Mouse (Mus musculus): Measurements from ENCODE around the gene Zfp668. TPM values are rescaled to one million over a fixed set of nuclear protein-coding genes. Genes with fewer than 3 reads are reported as not detected.

The Zfp668 gene
- total and polyA plus RNA-seq, 2 experiments from 2014 or later, result 3.2 to 7.1 TPM

DNA sequence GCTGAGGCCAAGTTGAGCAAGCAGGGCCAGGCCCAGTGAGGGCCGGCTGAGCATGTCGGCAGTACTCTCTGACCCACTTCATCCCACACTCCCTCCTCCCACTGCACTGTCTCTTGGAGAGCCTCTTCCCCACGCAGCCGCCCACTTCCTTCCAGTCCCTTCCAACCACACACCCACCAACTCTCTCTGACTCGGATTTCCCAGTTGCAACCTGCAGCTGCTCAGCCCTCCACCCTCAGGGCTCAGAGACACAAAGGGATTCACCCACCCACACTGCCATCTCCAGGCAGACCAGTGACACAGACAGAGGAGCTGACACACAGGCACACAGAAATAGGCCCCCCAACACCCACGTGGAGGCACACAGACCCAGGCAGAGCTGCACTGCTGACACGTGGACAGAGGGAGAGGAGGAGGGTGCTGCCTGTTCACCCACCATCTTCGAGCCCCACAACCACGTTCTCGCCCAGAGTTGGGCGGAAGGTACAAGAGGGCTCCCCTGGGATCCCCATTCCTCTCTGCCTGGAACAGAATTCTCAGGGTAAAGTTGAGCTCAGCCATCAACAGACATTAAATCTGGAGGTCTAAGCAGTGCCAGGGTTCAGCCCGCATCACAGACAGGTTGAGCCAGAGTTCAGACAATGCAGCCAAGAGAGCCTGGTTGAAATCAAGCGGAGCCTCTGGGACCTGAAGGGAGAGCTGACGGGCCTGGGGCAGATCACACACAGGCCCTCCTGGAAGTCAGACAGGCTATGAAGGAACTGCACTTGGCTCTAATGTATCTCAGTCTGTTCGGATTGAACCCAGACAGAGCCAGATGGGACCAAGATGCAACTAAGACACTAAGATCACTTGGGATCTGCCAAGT is 60.4 kb downstream of the Zfp668 start:
- Histone ChIP-seq H3K4me3 (ENCODE audit: low read depth, low read length) (no peak overlapping the region), H3K9ac (replicated peaks; ENCODE audit: low read depth, low read length) (no peak overlapping the region), H3K4me2 (ENCODE audit: low read depth, low read length) (no peak overlapping the region), H3K9me3 (replicated peaks; ENCODE audit: control insufficient read depth, low read length) (no peaks in the 10 kb centered on the region), H3K27me3 (ENCODE audit: control insufficient read depth, insufficient read depth, low read length) (no peaks in the 10 kb centered on the region), H3K27ac (ENCODE audit: low read depth) (peak overlapping the region; percentile 36; the same call in 1 of the 2 replicates), H3K4me1 (ENCODE audit: control insufficient read depth, insufficient read depth) (peaks cover 7% of the 10 kb centered on the region; the same call in 1 of the 2 replicates), H3K36me3 (replicated peaks; ENCODE audit: control insufficient read depth, insufficient read depth, low read length) (no peaks in the 10 kb centered on the region)
- DNase-seq (ENCODE audit: low spot score) (peak; percentile 62), ATAC-seq (ENCODE audit: insufficient read depth, low read depth) (peak; percentile 19; the same call in 1 of the 2 replicates)
- WGBS, result 49% methylated on average over 15 of the region's 15 CpGs
- TF ChIP-seq EP300 (IDR thresholded peaks at IDR 0.05; ENCODE audit: low read depth) (no peak), CTCF (IDR thresholded peaks at IDR 0.05; ENCODE audit: low read depth) (peak; percentile 59)

DNA sequence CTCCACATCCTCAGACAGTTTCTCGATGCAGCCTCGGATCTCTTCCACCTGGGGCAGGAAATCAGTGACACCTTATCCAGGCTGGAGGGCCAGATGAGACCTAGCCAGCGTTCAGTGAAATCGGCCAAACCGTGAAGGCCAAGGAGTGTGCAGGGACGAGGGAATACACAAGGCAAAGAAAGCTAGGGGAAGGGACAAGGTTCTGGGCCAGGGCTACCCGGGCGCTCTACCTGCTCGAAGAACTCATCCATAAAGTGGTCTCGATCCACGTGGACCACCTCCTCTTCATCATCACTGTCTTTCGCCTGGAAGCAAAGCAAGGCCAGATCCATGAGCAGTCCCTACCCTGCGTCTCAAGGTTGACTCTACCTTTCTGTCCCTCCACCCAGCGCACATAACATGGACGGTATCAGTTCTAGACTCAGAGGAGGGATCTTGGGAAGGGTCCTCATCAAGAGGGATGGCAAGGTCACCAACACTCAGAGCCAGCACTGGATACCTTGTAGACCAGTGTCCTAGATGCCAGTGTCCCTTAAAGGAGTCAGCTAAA is 61.4 kb downstream of the Zfp668 start:
- H3K4me3 ChIP-seq (ENCODE audit: low read depth, low read length), result no peak overlapping the region
- no peak overlapping the region for H3K4me2 ChIP-seq (ENCODE audit: low read depth, low read length)
- peak overlapping the region; percentile 91; the same call in 1 of the 2 replicates for H3K27ac ChIP-seq (ENCODE audit: low read depth)
- no peaks in the 10 kb centered on the region for H3K27me3 ChIP-seq (ENCODE audit: control insufficient read depth, insufficient read depth, low read length)
- no peaks in the 10 kb centered on the region for H3K9me3 ChIP-seq (replicated peaks; ENCODE audit: control insufficient read depth, low read length)
- 87% methylated on average over 15 of the region's 15 CpGs for WGBS
- no peaks in the 10 kb centered on the region for H3K36me3 ChIP-seq (replicated peaks; ENCODE audit: control insufficient read depth, insufficient read depth, low read length)
- peaks cover 7% of the 10 kb centered on the region; the same call in 1 of the 2 replicates for H3K4me1 ChIP-seq (ENCODE audit: control insufficient read depth, insufficient read depth)
- H3K9ac ChIP-seq (replicated peaks; ENCODE audit: low read depth, low read length), result no peak overlapping the region
- DNase-seq (ENCODE audit: low spot score) (no peak), ATAC-seq (ENCODE audit: insufficient read depth, low read depth) (no peak)
- TF ChIP-seq CTCF (IDR thresholded peaks at IDR 0.05; ENCODE audit: low read depth) (no peak), EP300 (IDR thresholded peaks at IDR 0.05; ENCODE audit: low read depth) (no peak)

DNA sequence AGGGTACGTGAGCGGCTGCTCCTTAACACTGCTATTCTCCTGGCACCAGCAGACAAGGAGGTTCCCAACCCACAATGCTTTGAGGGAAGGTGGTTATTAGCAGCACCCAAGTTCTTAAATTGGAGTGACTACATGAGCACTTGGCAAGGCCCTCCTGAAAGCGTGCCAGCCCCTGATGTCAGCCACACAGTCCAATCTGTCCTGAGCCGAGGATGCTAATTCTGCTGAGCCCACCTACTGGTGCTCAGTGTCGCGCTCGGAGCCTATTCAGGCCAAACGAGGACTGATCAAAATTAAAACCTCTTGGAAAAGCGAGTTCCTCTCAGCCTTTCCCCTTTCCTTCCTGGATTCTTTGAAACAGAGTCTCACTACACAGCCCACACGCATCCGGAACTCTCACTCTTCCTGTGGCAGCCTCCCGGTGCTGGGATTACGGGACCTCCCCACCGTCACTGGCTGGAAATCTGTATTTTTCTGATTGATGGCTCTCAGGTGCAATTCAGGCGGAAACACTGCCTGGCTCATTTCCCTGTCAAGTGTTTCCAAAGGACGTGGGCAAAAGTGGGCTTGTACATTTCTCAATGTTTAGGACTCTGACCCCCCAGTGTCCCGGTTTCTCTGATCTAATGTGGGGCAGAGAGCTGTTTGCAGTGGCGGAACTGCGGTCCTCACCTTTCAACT is 62.2 kb downstream of the Zfp668 start:
- Histone ChIP-seq H3K4me3 (ENCODE audit: low read depth, low read length) (0 out of 2 replicates have a peak overlapping the region, but pooled peaks have one; percentile 3), H3K4me1 (ENCODE audit: control insufficient read depth, insufficient read depth) (peaks cover 7% of the 10 kb centered on the region; the same call in 1 of the 2 replicates), H3K27me3 (ENCODE audit: control insufficient read depth, insufficient read depth, low read length) (no peaks in the 10 kb centered on the region), H3K36me3 (replicated peaks; ENCODE audit: control insufficient read depth, insufficient read depth, low read length) (no peaks in the 10 kb centered on the region), H3K9me3 (replicated peaks; ENCODE audit: control insufficient read depth, low read length) (no peaks in the 10 kb centered on the region), H3K27ac (ENCODE audit: low read depth) (peak overlapping the region; percentile 91), H3K9ac (replicated peaks; ENCODE audit: low read depth, low read length) (peak overlapping the region; percentile 24; the same call in 1 of the 2 replicates), H3K4me2 (ENCODE audit: low read depth, low read length) (peak overlapping the region; percentile 47)
- DNase-seq (ENCODE audit: low spot score) (peak; percentile 92), ATAC-seq (ENCODE audit: insufficient read depth, low read depth) (peak; percentile 89)
- TF ChIP-seq CTCF (IDR thresholded peaks at IDR 0.05; ENCODE audit: low read depth) (no peak), EP300 (IDR thresholded peaks at IDR 0.05; ENCODE audit: low read depth) (no peak)
- WGBS, result 41% methylated on average over 19 of the region's 19 CpGs

DNA sequence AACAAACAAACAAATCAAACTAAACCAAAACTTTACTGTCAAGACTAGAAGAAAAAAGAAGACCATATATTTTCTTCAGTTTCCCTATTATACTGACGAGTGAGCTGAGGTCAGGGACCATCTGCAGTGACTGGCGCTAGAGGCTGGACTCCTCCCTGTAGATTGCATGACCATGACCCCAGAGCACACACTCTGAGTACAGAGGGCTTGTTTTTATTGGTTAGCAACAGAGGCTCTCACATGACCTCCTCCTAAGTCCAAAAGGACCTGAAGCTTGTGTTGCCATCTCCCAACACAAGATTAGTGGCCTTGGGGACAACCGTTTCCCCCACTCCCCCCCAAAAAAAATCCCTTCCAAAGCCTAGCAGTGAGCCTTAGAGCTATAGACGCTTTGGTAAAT is 62.8 kb downstream of the Zfp668 start:
- Histone ChIP-seq H3K9ac (replicated peaks; ENCODE audit: low read depth, low read length) (peak overlapping the region; percentile 24; the same call in 1 of the 2 replicates), H3K4me3 (ENCODE audit: low read depth, low read length) (0 out of 2 replicates have a peak overlapping the region, but pooled peaks have one; percentile 3), H3K4me2 (ENCODE audit: low read depth, low read length) (peak overlapping the region; percentile 47), H3K27me3 (ENCODE audit: control insufficient read depth, insufficient read depth, low read length) (no peaks in the 10 kb centered on the region), H3K36me3 (replicated peaks; ENCODE audit: control insufficient read depth, insufficient read depth, low read length) (no peaks in the 10 kb centered on the region), H3K27ac (ENCODE audit: low read depth) (peak overlapping the region; percentile 91), H3K4me1 (ENCODE audit: control insufficient read depth, insufficient read depth) (peaks cover 7% of the 10 kb centered on the region; the same call in 1 of the 2 replicates), H3K9me3 (replicated peaks; ENCODE audit: control insufficient read depth, low read length) (no peaks in the 10 kb centered on the region)
- no peak for TF ChIP-seq EP300 (IDR thresholded peaks at IDR 0.05; ENCODE audit: low read depth)
- TF ChIP-seq CTCF (IDR thresholded peaks at IDR 0.05; ENCODE audit: low read depth), result no peak
- DNase-seq (ENCODE audit: low spot score), result peak; percentile 71
- WGBS, result 28% methylated on average over 4 of the region's 4 CpGs
- ATAC-seq (ENCODE audit: insufficient read depth, low read depth), result peak; percentile 84

Other genes starting within 250 kb of the Zfp668 start
- gene Bcl7c, start 167.9 kb downstream of the Zfp668 start, total RNA-seq (2014; rRNA removed; ENCODE audit: low replicate concordance), result 19.3 and 32.4 TPM in 2 replicates
- gene Bcl7c, start 167.9 kb downstream of the Zfp668 start, polyA plus RNA-seq (2015; fragmentation: Nextera tagmentation; extraction: Ambion mirVana), result 25.6 and 27.6 TPM in 2 replicates
- gene Ctf1, start 164.1 kb downstream of the Zfp668 start, total RNA-seq (2014; rRNA removed; ENCODE audit: low replicate concordance), result 9.3 and 11.1 TPM in 2 replicates
- 2.6 and 3.1 TPM in 2 replicates for gene Ctf1, start 164.1 kb downstream of the Zfp668 start, polyA plus RNA-seq (2015; fragmentation: Nextera tagmentation; extraction: Ambion mirVana)
- gene Ctf2, start 144.7 kb downstream of the Zfp668 start, total RNA-seq (2014; rRNA removed; ENCODE audit: low replicate concordance), result not detected in 2 replicates
- not detected in 2 replicates for gene Ctf2, start 144.7 kb downstream of the Zfp668 start, polyA plus RNA-seq (2015; fragmentation: Nextera tagmentation; extraction: Ambion mirVana)
- gene Fbxl19, start 132.3 kb downstream of the Zfp668 start, total RNA-seq (2014; rRNA removed; ENCODE audit: low replicate concordance), result 8.9 and 21.6 TPM in 2 replicates
- gene Fbxl19, start 132.3 kb downstream of the Zfp668 start, polyA plus RNA-seq (2015; fragmentation: Nextera tagmentation; extraction: Ambion mirVana), result 0.42 and 0.56 TPM in 2 replicates
- gene Orai3, start 107.0 kb downstream of the Zfp668 start, total RNA-seq (2014; rRNA removed; ENCODE audit: low replicate concordance), result 31.8 and 38.9 TPM in 2 replicates
- gene Orai3, start 107.0 kb downstream of the Zfp668 start, polyA plus RNA-seq (2015; fragmentation: Nextera tagmentation; extraction: Ambion mirVana), result 17.3 and 17.6 TPM in 2 replicates
- gene Setd1a, start 100.2 kb downstream of the Zfp668 start, total RNA-seq (2014; rRNA removed; ENCODE audit: low replicate concordance), result 7.5 and 14.4 TPM in 2 replicates
- gene Setd1a, start 100.2 kb downstream of the Zfp668 start, polyA plus RNA-seq (2015; fragmentation: Nextera tagmentation; extraction: Ambion mirVana), result 6.0 and 7.6 TPM in 2 replicates
- gene Gm49388, start 91.2 kb downstream of the Zfp668 start, total RNA-seq (2014; rRNA removed; ENCODE audit: low replicate concordance), result not detected in 2 replicates
- not detected in 2 replicates for gene Gm49388, start 91.2 kb downstream of the Zfp668 start, polyA plus RNA-seq (2015; fragmentation: Nextera tagmentation; extraction: Ambion mirVana)
- 36.1 and 47.4 TPM in 2 replicates for gene Hsd3b7, start 76.2 kb downstream of the Zfp668 start, total RNA-seq (2014; rRNA removed; ENCODE audit: low replicate concordance)
- gene Hsd3b7, start 76.2 kb downstream of the Zfp668 start, polyA plus RNA-seq (2015; fragmentation: Nextera tagmentation; extraction: Ambion mirVana), result 23.3 and 27.4 TPM in 2 replicates
- gene Stx4a, start 52.5 kb downstream of the Zfp668 start, total RNA-seq (2014; rRNA removed; ENCODE audit: low replicate concordance), result 4.5 and 14.5 TPM in 2 replicates
- 44.7 and 46.5 TPM in 2 replicates for gene Stx4a, start 52.5 kb downstream of the Zfp668 start, polyA plus RNA-seq (2015; fragmentation: Nextera tagmentation; extraction: Ambion mirVana)
- 0.15 and 0.19 TPM in 2 replicates for gene Stx1b, start 52.3 kb downstream of the Zfp668 start, total RNA-seq (2014; rRNA removed; ENCODE audit: low replicate concordance)
- gene Stx1b, start 52.3 kb downstream of the Zfp668 start, polyA plus RNA-seq (2015; fragmentation: Nextera tagmentation; extraction: Ambion mirVana), result 0.38 and 0.51 TPM in 2 replicates
- 19.5 and 25.4 TPM in 2 replicates for gene Zfp646, start 607 bp downstream of the Zfp668 start, total RNA-seq (2014; rRNA removed; ENCODE audit: low replicate concordance)
- 2.7 and 3.0 TPM in 2 replicates for gene Zfp646, start 607 bp downstream of the Zfp668 start, polyA plus RNA-seq (2015; fragmentation: Nextera tagmentation; extraction: Ambion mirVana)
- gene Prss53, start 14.1 kb upstream of the Zfp668 start, total RNA-seq (2014; rRNA removed; ENCODE audit: low replicate concordance), result 0.12 TPM in 1 of 2 replicates, not detected in the other
- 0.26 and 0.66 TPM in 2 replicates for gene Prss53, start 14.1 kb upstream of the Zfp668 start, polyA plus RNA-seq (2015; fragmentation: Nextera tagmentation; extraction: Ambion mirVana)
- 1.1 TPM in 1 of 2 replicates, not detected in the other for gene Gm21974, start 18.6 kb upstream of the Zfp668 start, total RNA-seq (2014; rRNA removed; ENCODE audit: low replicate concordance)
- gene Gm21974, start 18.6 kb upstream of the Zfp668 start, polyA plus RNA-seq (2015; fragmentation: Nextera tagmentation; extraction: Ambion mirVana), result not detected in 2 replicates
- gene Vkorc1, start 18.8 kb upstream of the Zfp668 start, total RNA-seq (2014; rRNA removed; ENCODE audit: low replicate concordance), result 36.8 and 59.1 TPM in 2 replicates
- 70.4 and 85.8 TPM in 2 replicates for gene Vkorc1, start 18.8 kb upstream of the Zfp668 start, polyA plus RNA-seq (2015; fragmentation: Nextera tagmentation; extraction: Ambion mirVana)
- gene Bckdk, start 27.3 kb upstream of the Zfp668 start, total RNA-seq (2014; rRNA removed; ENCODE audit: low replicate concordance), result 117 and 196 TPM in 2 replicates
- gene Bckdk, start 27.3 kb upstream of the Zfp668 start, polyA plus RNA-seq (2015; fragmentation: Nextera tagmentation; extraction: Ambion mirVana), result 128 and 131 TPM in 2 replicates
- 14.4 and 22.6 TPM in 2 replicates for gene Kat8, start 35.7 kb upstream of the Zfp668 start, total RNA-seq (2014; rRNA removed; ENCODE audit: low replicate concordance)
- gene Kat8, start 35.7 kb upstream of the Zfp668 start, polyA plus RNA-seq (2015; fragmentation: Nextera tagmentation; extraction: Ambion mirVana), result 17.0 and 20.4 TPM in 2 replicates
- gene Prss8, start 53.3 kb upstream of the Zfp668 start, total RNA-seq (2014; rRNA removed; ENCODE audit: low replicate concordance), result 0.73 and 8.1 TPM in 2 replicates
- 0.18 and 0.34 TPM in 2 replicates for gene Prss8, start 53.3 kb upstream of the Zfp668 start, polyA plus RNA-seq (2015; fragmentation: Nextera tagmentation; extraction: Ambion mirVana)
- gene Prss36, start 69.9 kb upstream of the Zfp668 start, total RNA-seq (2014; rRNA removed; ENCODE audit: low replicate concordance), result 14.2 and 17.5 TPM in 2 replicates
- gene Prss36, start 69.9 kb upstream of the Zfp668 start, polyA plus RNA-seq (2015; fragmentation: Nextera tagmentation; extraction: Ambion mirVana), result 10.1 and 10.2 TPM in 2 replicates
- 25.8 and 33.4 TPM in 2 replicates for gene Fus, start 90.6 kb upstream of the Zfp668 start, total RNA-seq (2014; rRNA removed; ENCODE audit: low replicate concordance)
- 134 and 175 TPM in 2 replicates for gene Fus, start 90.6 kb upstream of the Zfp668 start, polyA plus RNA-seq (2015; fragmentation: Nextera tagmentation; extraction: Ambion mirVana)
- 30.7 and 89.6 TPM in 2 replicates for gene Pycard, start 117.0 kb upstream of the Zfp668 start, total RNA-seq (2014; rRNA removed; ENCODE audit: low replicate concordance)
- 43.0 and 46.4 TPM in 2 replicates for gene Pycard, start 117.0 kb upstream of the Zfp668 start, polyA plus RNA-seq (2015; fragmentation: Nextera tagmentation; extraction: Ambion mirVana)
- gene Trim72, start 127.1 kb upstream of the Zfp668 start, total RNA-seq (2014; rRNA removed; ENCODE audit: low replicate concordance), result 22.8 and 52.7 TPM in 2 replicates
- gene Trim72, start 127.1 kb upstream of the Zfp668 start, polyA plus RNA-seq (2015; fragmentation: Nextera tagmentation; extraction: Ambion mirVana), result 2.2 and 2.3 TPM in 2 replicates
- 0.38 and 1.9 TPM in 2 replicates for gene Itgam, start 185.8 kb upstream of the Zfp668 start, total RNA-seq (2014; rRNA removed; ENCODE audit: low replicate concordance)
- gene Itgam, start 185.8 kb upstream of the Zfp668 start, polyA plus RNA-seq (2015; fragmentation: Nextera tagmentation; extraction: Ambion mirVana), result 0.53 and 0.58 TPM in 2 replicates
- gene Gm49368, start 185.9 kb upstream of the Zfp668 start, total RNA-seq (2014; rRNA removed; ENCODE audit: low replicate concordance), result not detected in 2 replicates
- not detected in 2 replicates for gene Gm49368, start 185.9 kb upstream of the Zfp668 start, polyA plus RNA-seq (2015; fragmentation: Nextera tagmentation; extraction: Ambion mirVana)

Measured in heart, postnatal 0 days (tissue).